Mouse (Mus musculus) hindbrain, embryonic 16.5 days (tissue): Measurements from ENCODE around the gene Shtn1. TPM values are rescaled to one million over a fixed set of nuclear protein-coding genes. Genes with fewer than 3 reads are reported as not detected.

ENCODE experiments used
- ATAC-seq: fragments of 200-750 bp; cut with Nextera tagmentation; 2 replicates; pipeline ENCODE4 v1.8.0; 2017; ENCODE audit warnings: moderate TSS enrichment, moderate library complexity
- H3K27ac ChIP-seq: fragments of 300-500 bp; sonication (generic); 2 replicates; pipeline ENCODE4 v1.5.1; 2014; ENCODE audit warnings: low read depth, mild to moderate bottlenecking, control low read depth, low read length, moderate library complexity
- H3K27me3 ChIP-seq: fragments of 300-500 bp; sonication (generic); replicated peaks from 2 replicates; pipeline ENCODE4 v1.6.1; 2014; ENCODE audit warnings: low read length; ENCODE audit not compliant: control insufficient read depth, insufficient read depth
- H3K36me3 ChIP-seq: fragments of 300-500 bp; sonication (generic); 2 replicates; pipeline ENCODE4 v1.6.1; 2014; ENCODE audit warnings: mild to moderate bottlenecking, low read length, moderate library complexity, mixed read lengths; ENCODE audit not compliant: control insufficient read depth, insufficient read depth
- H3K4me1 ChIP-seq: fragments of 300-500 bp; sonication (generic); 2 replicates; pipeline ENCODE4 v1.6.1; 2014; ENCODE audit warnings: low read depth, low read length; ENCODE audit not compliant: control insufficient read depth, insufficient read depth
- H3K4me2 ChIP-seq: fragments of 300-500 bp; sonication (generic); 2 replicates; pipeline ENCODE4 v1.6.1; 2014; ENCODE audit warnings: mild to moderate bottlenecking, low read length, control low read depth, moderate library complexity
- H3K4me3 ChIP-seq: fragments of 300-500 bp; sonication (generic); 2 replicates; pipeline ENCODE4 v1.5.1; 2014; ENCODE audit warnings: mild to moderate bottlenecking, low read length, control low read depth, moderate library complexity
- H3K9ac ChIP-seq: fragments of 300-500 bp; sonication (generic); 2 replicates; pipeline ENCODE4 v1.6.1; 2014; ENCODE audit warnings: low read depth, mild to moderate bottlenecking, control low read depth, low read length, moderate library complexity
- H3K9me3 ChIP-seq: fragments of 300-500 bp; sonication (generic); 2 replicates; pipeline ENCODE4 v1.6.1; 2014; ENCODE audit warnings: mild to moderate bottlenecking, low read length, moderate library complexity; ENCODE audit not compliant: control insufficient read depth
- WGBS: fragments of 180-500 bp; shearing (Covaris S2); extraction: QIAGEN DNeasy Blood & Tissue Kit; methylation state at CpG from one replicate; pipeline ENCODE4 v1.1.7; 2014; 5-methylcytosine and 5-hydroxymethylcytosine counted together
- polyA plus RNA-seq: library from polyadenylated mRNA; unstranded; fragments of >200 nt; fragmentation: Nextera tagmentation; extraction: Ambion mirVana; gene quantifications from 2 replicates; pipeline ENCODE4 v1.2.1, GENCODE M21; 2015

Shtn1 gene
- polyA plus RNA-seq, 1 experiment from 2014 or later, result 57.0 TPM

- no peaks in the 10 kb centered on the region for H3K36me3 ChIP-seq
- peak; percentile 64 for ATAC-seq
- no peak overlapping the region for H3K27ac ChIP-seq
- H3K27me3 ChIP-seq, result peaks cover 48% of the 10 kb centered on the region
- peaks cover 8% of the 10 kb centered on the region for H3K4me1 ChIP-seq
- H3K4me3 ChIP-seq, result no peak overlapping the region
- no peaks in the 10 kb centered on the region for H3K9me3 ChIP-seq
- H3K4me2 ChIP-seq, result peak overlapping the region; percentile 31; the same call in 1 of the 2 replicates
- H3K9ac ChIP-seq, result no peak overlapping the region
- 16% methylated on average over 16 of the region's 16 CpGs for WGBS
Observed at GRCm38 (mm10) chr19:58931081-58931800, 144.7 kb downstream of the Shtn1 start.

Other genes starting within 250 kb of the Shtn1 start
- gene Eno4, start 132.7 kb downstream of the Shtn1 start, polyA plus RNA-seq, result 2.1 and 2.2 TPM in 2 replicates
- gene Hspa12a, start 132.4 kb downstream of the Shtn1 start, polyA plus RNA-seq, result 62.6 and 73.1 TPM in 2 replicates
- 0.31 TPM in 1 of 2 replicates, not detected in the other for gene Vax1, start 94.0 kb upstream of the Shtn1 start, polyA plus RNA-seq
- gene Kcnk18, start 143.1 kb upstream of the Shtn1 start, polyA plus RNA-seq, result 0.05 and 0.11 TPM in 2 replicates
- 18.1 and 20.3 TPM in 2 replicates for gene Slc18a2, start 184.8 kb upstream of the Shtn1 start, polyA plus RNA-seq
- gene Rps12-ps3, start 246.2 kb upstream of the Shtn1 start, polyA plus RNA-seq, result 2.1 and 9.4 TPM in 2 replicates